Mouse (Mus musculus) monocyte, adult 2 months (primary cell): ENCODE measurements around the gene Tcf7.

Experiments
- DNase-seq, 2 experiments: peaks; one replicate each; pipeline ENCODE4 v3.0.0; 2022; ENCODE audit warnings: low spot score in 2 of 2, low read depth in 1 of 2

Gene Tcf7

GRCm38 (mm10) chr11:52283596-52284571 is 1.1 kb upstream of the Tcf7 start:
- no peak for DNase-seq

- DNase-seq = no peak
Observed at GRCm38 (mm10) chr11:52282420-52282773, 417 bp downstream of the Tcf7 start.

GRCm38 (mm10) chr11:52281568-52282328 is 1.1 kb downstream of the Tcf7 start:
- no peak for DNase-seq

- no peak for DNase-seq
Observed at GRCm38 (mm10) chr11:52280566-52281455, 2.0 kb downstream of the Tcf7 start.

GRCm38 (mm10) chr11:52279611-52280145 is 3.1 kb downstream of the Tcf7 start:
- DNase-seq = no peak

GRCm38 (mm10) chr11:52278991-52279390 is 3.8 kb downstream of the Tcf7 start:
- DNase-seq = no peak

- no peak for DNase-seq
Observed at GRCm38 (mm10) chr11:52278164-52278563, 4.7 kb downstream of the Tcf7 start.

- DNase-seq = no peak
Observed at GRCm38 (mm10) chr11:52277433-52278150, 5.2 kb downstream of the Tcf7 start.

- DNase-seq = no peak
Observed at GRCm38 (mm10) chr11:52276961-52277391, 5.8 kb downstream of the Tcf7 start.

- DNase-seq = no peak
Observed at GRCm38 (mm10) chr11:52275774-52276555, 6.8 kb downstream of the Tcf7 start.

GRCm38 (mm10) chr11:52275366-52275765 is 7.4 kb downstream of the Tcf7 start:
- DNase-seq = no peak

GRCm38 (mm10) chr11:52274456-52275112 is 8.2 kb downstream of the Tcf7 start:
- no peak for DNase-seq

GRCm38 (mm10) chr11:52273942-52274330 is 8.9 kb downstream of the Tcf7 start:
- DNase-seq = no peak

GRCm38 (mm10) chr11:52273183-52273941 is 9.5 kb downstream of the Tcf7 start:
- no peak for DNase-seq

- DNase-seq = no peak
Observed at GRCm38 (mm10) chr11:52272619-52273018, 10.2 kb downstream of the Tcf7 start.

- DNase-seq = no peak
Observed at GRCm38 (mm10) chr11:52271765-52272495, 10.9 kb downstream of the Tcf7 start.

- DNase-seq = no peak
Observed at GRCm38 (mm10) chr11:52269841-52270240, 13.0 kb downstream of the Tcf7 start.
